Mouse (Mus musculus) heart, adult 8-10 months (tissue): ENCODE results near the gene Nrde2. TPM values are rescaled to one million over a fixed set of nuclear protein-coding genes. Genes with fewer than 3 reads are reported as not detected.

Experiments used
- total RNA-seq, 4 experiments: library from RNA; stranded (reverse); gene quantifications; 2 replicates each; pipeline ENCODE4 v1.2.4; 2022

The Nrde2 gene
- total RNA-seq, 4 experiments from 2014 or later: 8.1 to 14.2 (median 10.9) TPM

Other genes with a start within 250 kb of the Nrde2 start
- gene Kcnk13, start 195.2 kb downstream of the Nrde2 start, total RNA-seq: under 1 TPM; 0.16 to 0.52 (median 0.34) TPM
- gene Psmc1, start 49.5 kb downstream of the Nrde2 start, total RNA-seq: 100 to 1,000 TPM; 125 to 153 (median 140) TPM
- 100 to 1,000 TPM; 183 to 222 (median 211) TPM for gene Calm1, start 39.8 kb upstream of the Nrde2 start, total RNA-seq